Mouse (Mus musculus): ENCODE data around the gene Ssbp3. TPM values are rescaled to one million over a fixed set of nuclear protein-coding genes. Genes with fewer than 3 reads are reported as not detected.

The Ssbp3 gene
- total RNA-seq, 2 experiments from 2014 or later, result 41.6 to 45.0 TPM

GRCm38 (mm10) chr4:106928961-106929360 is 18.5 kb downstream of the Ssbp3 start:
- intact Hi-C loops (cut with DNase I), result no loop called here

GRCm38 (mm10) chr4:106932583-106932982 is 22.1 kb downstream of the Ssbp3 start:
- DNase-seq (ENCODE audit: low spot score), result no peak
- intact Hi-C loops (cut with DNase I), result no loop called here

More at GRCm38 (mm10) chr4:106928961-106929360, 18.5 kb downstream of the Ssbp3 start:
- DNase-seq (ENCODE audit: low spot score), result no peak

GRCm38 (mm10) chr4:106933813-106934482 is 23.4 kb downstream of the Ssbp3 start:
- intact Hi-C loops (cut with DNase I), result no loop called here
- DNase-seq (ENCODE audit: low spot score), result no peak

GRCm38 (mm10) chr4:106934931-106935582 is 24.6 kb downstream of the Ssbp3 start:
- intact Hi-C loops (cut with DNase I), result no loop called here
- no peak for DNase-seq (ENCODE audit: low spot score)

- DNase-seq (ENCODE audit: low spot score), result no peak
- intact Hi-C loops (cut with DNase I), result no loop called here
Measured at GRCm38 (mm10) chr4:106935583-106935935, 25.1 kb downstream of the Ssbp3 start.

GRCm38 (mm10) chr4:106936041-106936440 is 25.5 kb downstream of the Ssbp3 start:
- no peak for DNase-seq (ENCODE audit: low spot score)
- intact Hi-C loops (cut with DNase I), result no loop called here

- intact Hi-C loops (cut with DNase I), result no loop called here
- DNase-seq (ENCODE audit: low spot score), result no peak
Measured at GRCm38 (mm10) chr4:106936741-106937140, 26.2 kb downstream of the Ssbp3 start.

GRCm38 (mm10) chr4:106938506-106939222 is 28.2 kb downstream of the Ssbp3 start:
- intact Hi-C loops (cut with DNase I), result no loop called here

GRCm38 (mm10) chr4:106939223-106939918 is 28.9 kb downstream of the Ssbp3 start:
- DNase-seq (ENCODE audit: low spot score), result no peak
- intact Hi-C loops (cut with DNase I), result no loop called here

More at GRCm38 (mm10) chr4:106938506-106939222, 28.2 kb downstream of the Ssbp3 start:
- DNase-seq (ENCODE audit: low spot score), result no peak

- DNase-seq (ENCODE audit: low spot score), result no peak
- intact Hi-C loops (cut with DNase I), result no loop called here
Measured at GRCm38 (mm10) chr4:106939919-106940227, 29.4 kb downstream of the Ssbp3 start.

- intact Hi-C loops (cut with DNase I), result no loop called here
- DNase-seq (ENCODE audit: low spot score), result no peak
Measured at GRCm38 (mm10) chr4:106940945-106941344, 30.4 kb downstream of the Ssbp3 start.

- intact Hi-C loops (cut with DNase I), result no loop called here
Measured at GRCm38 (mm10) chr4:106941475-106941874, 31.0 kb downstream of the Ssbp3 start.

GRCm38 (mm10) chr4:106942491-106942890 is 32.0 kb downstream of the Ssbp3 start:
- intact Hi-C loops (cut with DNase I), result no loop called here
- no peak for DNase-seq (ENCODE audit: low spot score)

More at GRCm38 (mm10) chr4:106941475-106941874, 31.0 kb downstream of the Ssbp3 start:
- no peak for DNase-seq (ENCODE audit: low spot score)

GRCm38 (mm10) chr4:106943627-106944026 is 33.1 kb downstream of the Ssbp3 start:
- intact Hi-C loops (cut with DNase I), result no loop called here
- no peak for DNase-seq (ENCODE audit: low spot score)

GRCm38 (mm10) chr4:106944898-106945297 is 34.4 kb downstream of the Ssbp3 start:
- intact Hi-C loops (cut with DNase I), result no loop called here
- no peak for DNase-seq (ENCODE audit: low spot score)

- intact Hi-C loops (cut with DNase I), result no loop called here
- DNase-seq (ENCODE audit: low spot score), result no peak
Measured at GRCm38 (mm10) chr4:106947741-106948140, 37.2 kb downstream of the Ssbp3 start.

GRCm38 (mm10) chr4:106948546-106948945 is 38.0 kb downstream of the Ssbp3 start:
- DNase-seq (ENCODE audit: low spot score), result no peak
- intact Hi-C loops (cut with DNase I), result no loop called here

- no peak for DNase-seq (ENCODE audit: low spot score)
Measured at GRCm38 (mm10) chr4:106949200-106949599, 38.7 kb downstream of the Ssbp3 start.

GRCm38 (mm10) chr4:106950801-106951200 is 40.3 kb downstream of the Ssbp3 start:
- no peak for DNase-seq (ENCODE audit: low spot score)
- intact Hi-C loops (cut with DNase I), result no loop called here

More at GRCm38 (mm10) chr4:106949200-106949599, 38.7 kb downstream of the Ssbp3 start:
- intact Hi-C loops (cut with DNase I), result no loop called here

GRCm38 (mm10) chr4:106951455-106951854 is 41.0 kb downstream of the Ssbp3 start:
- intact Hi-C loops (cut with DNase I), result no loop called here
- no peak for DNase-seq (ENCODE audit: low spot score)
